8 mouse cellular contexts compared by ENCODE assay signal in the genomic region with DNA sequence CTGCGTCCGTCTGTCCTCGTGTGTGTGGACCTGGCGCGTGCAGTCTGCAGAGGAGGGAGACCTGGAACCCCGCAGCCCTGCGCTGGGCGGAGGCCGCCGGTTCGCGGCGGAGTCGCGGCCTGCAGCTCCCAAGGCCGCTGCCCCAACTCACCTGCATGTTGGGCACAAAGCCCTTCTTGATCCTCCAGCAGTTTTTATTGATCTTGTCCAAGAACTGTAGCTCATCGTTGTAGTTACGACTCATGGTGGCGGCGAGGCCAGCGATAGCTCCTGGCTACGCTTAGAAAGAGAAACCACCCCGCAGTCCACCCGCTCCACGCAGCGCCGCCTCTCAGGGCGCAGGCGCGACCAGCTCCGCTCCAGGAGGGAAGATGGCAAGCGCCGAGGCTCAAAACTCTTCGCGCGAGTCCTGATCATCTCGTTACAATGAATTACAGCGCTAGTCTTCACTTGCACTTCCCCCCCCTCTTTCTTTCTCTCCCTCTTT. TPM values are rescaled to one million over a fixed set of nuclear protein-coding genes. Genes with fewer than 3 reads are reported as not detected.
DNase-seq lines count a peak whose midpoint lies in the region; ATAC-seq and TF ChIP-seq lines count a peak whose summit lies in the region.

A gene (minus strand): TSS at position 360 of the 487 bp plus-strand sequence.

- DNase-seq in 3T3-L1 (ENCODE audit: low read depth, low spot score): peak; percentile 94
- peak; percentile 96 for DNase-seq in adrenal gland, postnatal 4 days (ENCODE audit: low spot score in 2 of 2)
- DNase-seq in embryonic facial prominence, embryonic 14.5 days (ENCODE audit: low spot score): peak; percentile 97
- peak; percentile 96 to 98 for DNase-seq in heart, adult 2 months
- DNase-seq in kidney, adult 8-10 months: peak; percentile 93 to 96
- DNase-seq in spleen, postnatal 10 days (ENCODE audit: low spot score in 2 of 2): peak; percentile 96 to 99

- WGBS in embryonic facial prominence, embryonic 14.5 days: under 1% methylated on average over 23 of the region's 38 CpGs
- WGBS in heart, adult 2 months: under 1% methylated on average over 38 of the region's 38 CpGs
- WGBS in limb, embryonic 13.5 days: under 1% methylated on average over 38 of the region's 38 CpGs
- WGBS in midbrain, embryonic 16.5 days: under 1% methylated on average over 38 of the region's 38 CpGs

- H3K4me1 ChIP-seq in embryonic facial prominence, embryonic 14.5 days (ENCODE audit: control insufficient read depth, insufficient read depth, low read length): 0 out of 2 replicates have a peak, but pooled peaks cover 3% of the 10 kb centered on the region
- no peaks in the 10 kb centered on the region for H3K4me1 ChIP-seq in heart, adult 2 months (ENCODE audit: control insufficient read depth, insufficient read depth, low read length)
- H3K4me1 ChIP-seq in limb, embryonic 13.5 days: peaks cover 10% of the 10 kb centered on the region; the same call in 1 of the 2 replicates
- H3K4me1 ChIP-seq in midbrain, embryonic 16.5 days (ENCODE audit: control insufficient read depth, insufficient read depth, low read length): peaks cover 11% of the 10 kb centered on the region

- H3K36me3 ChIP-seq in embryonic facial prominence, embryonic 14.5 days (ENCODE audit: control insufficient read depth, insufficient read depth, low read length): peaks cover 31% of the 10 kb centered on the region
- H3K36me3 ChIP-seq in heart, adult 2 months (ENCODE audit: control insufficient read depth, insufficient read depth, low read length): peaks cover 16% of the 10 kb centered on the region
- H3K36me3 ChIP-seq in limb, embryonic 13.5 days: peaks cover 31% of the 10 kb centered on the region
- H3K36me3 ChIP-seq in midbrain, embryonic 16.5 days (ENCODE audit: control insufficient read depth, insufficient read depth, low read length): no peaks in the 10 kb centered on the region

- intact Hi-C loops in heart, adult 2 months (cut with DNase I): loop anchor here (2.0 to 10.0 kb wide), 2 partner anchors 41 to 747 kb away; a partner anchor contains a TSS

- no peaks in the 10 kb centered on the region for H3K9me3 ChIP-seq in embryonic facial prominence, embryonic 14.5 days (ENCODE audit: control insufficient read depth, low read length)
- no peaks in the 10 kb centered on the region for H3K9me3 ChIP-seq in limb, embryonic 13.5 days
- H3K9me3 ChIP-seq in midbrain, embryonic 16.5 days (replicated peaks; ENCODE audit: control insufficient read depth, low read length, poor library complexity, severe bottlenecking): no peaks in the 10 kb centered on the region

- no peak for TF ChIP-seq CTCF in heart, adult 2 months (IDR thresholded peaks at IDR 0.05)

- ATAC-seq in embryonic facial prominence, embryonic 14.5 days (ENCODE audit: low read depth): peak; percentile 96
- peak; percentile 89 for ATAC-seq in limb, embryonic 13.5 days (ENCODE audit: low FRiP score, low read depth)
- ATAC-seq in midbrain, embryonic 16.5 days: peak; percentile 95

- peak; percentile 82 for TF ChIP-seq POLR2A in heart, adult 2 months (IDR thresholded peaks at IDR 0.05; ENCODE audit: insufficient read depth, low read depth, low read length)

- peaks cover 1% of the 10 kb centered on the region for H3K79me2 ChIP-seq in heart, adult 2 months (replicated peaks; ENCODE audit: control insufficient read depth, insufficient read depth, low read length)

- peak within 1 kb of the TSS; percentile 66 for H3K4me2 ChIP-seq in embryonic facial prominence, embryonic 14.5 days (ENCODE audit: low read depth, low read length)
- H3K4me2 ChIP-seq in limb, embryonic 13.5 days (replicated peaks): peak within 1 kb of the TSS; percentile 79
- H3K4me2 ChIP-seq in midbrain, embryonic 16.5 days (ENCODE audit: low read length): peak within 1 kb of the TSS; percentile 89

- no peak; the same call in 1 of the 2 replicates for TF ChIP-seq EP300 in heart, adult 2 months (IDR thresholded peaks at IDR 0.05; ENCODE audit: insufficient read depth, low read depth, low read length)

- H3K9ac ChIP-seq in embryonic facial prominence, embryonic 14.5 days (ENCODE audit: low read depth, low read length): peak within 1 kb of the TSS; percentile 96
- peak within 1 kb of the TSS; percentile 98 for H3K9ac ChIP-seq in heart, adult 2 months (ENCODE audit: low read depth, low read length)
- peak within 1 kb of the TSS; percentile 94 for H3K9ac ChIP-seq in limb, embryonic 13.5 days
- peak within 1 kb of the TSS; percentile 83 for H3K9ac ChIP-seq in midbrain, embryonic 16.5 days (ENCODE audit: low read depth, low read length)

- H3K4me3 ChIP-seq in embryonic facial prominence, embryonic 14.5 days (ENCODE audit: low read depth, low read length): peak within 1 kb of the TSS; percentile 92
- peak within 1 kb of the TSS; percentile 69 for H3K4me3 ChIP-seq in heart, adult 2 months
- H3K4me3 ChIP-seq in limb, embryonic 13.5 days: peak within 1 kb of the TSS; percentile 96
- peak within 1 kb of the TSS; percentile 68 for H3K4me3 ChIP-seq in midbrain, embryonic 16.5 days (ENCODE audit: low read depth, low read length)

- H3K27me3 ChIP-seq in embryonic facial prominence, embryonic 14.5 days (replicated peaks; ENCODE audit: control insufficient read depth, insufficient read depth, low read length): no peaks in the 10 kb centered on the region
- H3K27me3 ChIP-seq in heart, adult 2 months (ENCODE audit: control insufficient read depth, insufficient read depth, low read length): no peaks in the 10 kb centered on the region
- no peaks in the 10 kb centered on the region for H3K27me3 ChIP-seq in limb, embryonic 13.5 days
- no peaks in the 10 kb centered on the region; the same call in 1 of the 2 replicates for H3K27me3 ChIP-seq in midbrain, embryonic 16.5 days (ENCODE audit: control insufficient read depth, insufficient read depth, low read depth, low read length)

- peak within 1 kb of the TSS; percentile 79 for H3K27ac ChIP-seq in embryonic facial prominence, embryonic 14.5 days (replicated peaks; ENCODE audit: low read depth, low read length)
- peak within 1 kb of the TSS; percentile 85 for H3K27ac ChIP-seq in heart, adult 2 months
- H3K27ac ChIP-seq in limb, embryonic 13.5 days: peak within 1 kb of the TSS; percentile 78; the same call in 1 of the 2 replicates
- peak within 1 kb of the TSS; percentile 68 for H3K27ac ChIP-seq in midbrain, embryonic 16.5 days (ENCODE audit: low read length)

RNA-seq across cellular contexts. Expression of the gene that starts here (rescaled TPM):
- 100 to 1,000 TPM; 138 to 146 TPM for total RNA-seq in adrenal gland, postnatal 4 days (2021)
- 149 and 174 TPM in 2 replicates for polyA plus RNA-seq in embryonic facial prominence, embryonic 14.5 days (2014; fragmentation: Nextera tagmentation; extraction: Ambion mirVana)
- 10 to 100 TPM; 70.0 to 76.7 TPM for total RNA-seq in heart, adult 2 months (2021)
- 38.8 and 69.8 TPM in 2 replicates for polyA plus RNA-seq in heart, adult 2 months (2012; rRNA removed)
- 219 and 222 TPM in 2 replicates for polyA plus RNA-seq in limb, embryonic 13.5 days (2015; fragmentation: Nextera tagmentation; extraction: Ambion mirVana)
- 176 and 183 TPM in 2 replicates for polyA plus RNA-seq in midbrain, embryonic 16.5 days (2015; fragmentation: Nextera tagmentation; extraction: Ambion mirVana)

Comparison
In these comparisons a context has a peak if more than half of its experiments do, and no peak if none do; other contexts are left out.
1. Peak in every context shown above with its lines: DNase-seq, ATAC-seq, H3K4me3 ChIP-seq and H3K27ac ChIP-seq.